Mouse (Mus musculus) ES-E14 (cell line): ENCODE measurements at regions not wholly inside any gene's neighbourhood (a gene's known extent, or its start where the extent isn't known, plus 50 kb on each side); places are given as distances from the start of the nearest gene placed in this dataset.

Source experiments
- DNase-seq: peaks from one replicate; pipeline ENCODE4 v3.0.0-alpha.2; 2013; ENCODE audit warnings: low read depth, low spot score
- H3K27ac ChIP-seq: 2 replicates; pipeline ENCODE4 v1.5.1; 2012; ENCODE audit warnings: low read depth, mild to moderate bottlenecking, low read length, moderate library complexity, mixed read lengths; ENCODE audit not compliant: poor library complexity, insufficient read depth, severe bottlenecking
- H3K36me3 ChIP-seq: 2 replicates; pipeline ENCODE4 v1.6.1; 2012; ENCODE audit warnings: mild to moderate bottlenecking, low read length, moderate library complexity, mixed read lengths; ENCODE audit not compliant: control insufficient read depth, poor library complexity, insufficient read depth, severe bottlenecking
- H3K4me1 ChIP-seq, 2 experiments: fragments of 150-350 bp in 1 of 2; sonication (generic) in 1 of 2; 2 replicates each; pipeline ENCODE4 v1.6.1; 2012; ENCODE audit warnings: low read length in 2 of 2, mild to moderate bottlenecking in 1 of 2, mixed read lengths in 1 of 2; ENCODE audit not compliant: control insufficient read depth in 2 of 2, insufficient read depth in 2 of 2, poor library complexity in 1 of 2
- H3K4me3 ChIP-seq, 2 experiments: fragments of 150-350 bp in 1 of 2; sonication (generic) in 1 of 2; 2 replicates each; pipeline ENCODE4 v1.5.1; 2012; ENCODE audit warnings: low read length in 2 of 2, low read depth in 1 of 2, mild to moderate bottlenecking in 1 of 2, mixed read lengths in 1 of 2; ENCODE audit not compliant: insufficient read depth in 1 of 2, poor library complexity in 1 of 2, severe bottlenecking in 1 of 2
- H3K9ac ChIP-seq: 2 replicates; pipeline ENCODE4 v1.6.1; 2012; ENCODE audit warnings: low read depth, mild to moderate bottlenecking, low read length, mixed read lengths; ENCODE audit not compliant: poor library complexity, insufficient read depth, severe bottlenecking
- H3K9me3 ChIP-seq: fragments of 150-350 bp; sonication (generic); 2 replicates; pipeline ENCODE4 v1.6.1; 2012; ENCODE audit warnings: low read depth, mild to moderate bottlenecking, low read length; ENCODE audit not compliant: control insufficient read depth, insufficient read depth
- CHD2 ChIP-seq: IDR thresholded peaks from 2 replicates; pipeline ENCODE4 v1.6.1; 2014; ENCODE audit warnings: mild to moderate bottlenecking, low read depth, low read length, inconsistent platforms
- HCFC1 ChIP-seq: IDR thresholded peaks from 2 replicates; pipeline ENCODE4 v1.6.1; 2012; ENCODE audit warnings: low read length, inconsistent platforms, borderline replicate concordance; ENCODE audit not compliant: insufficient read depth
- MAFK ChIP-seq: IDR thresholded peaks from 2 replicates; pipeline ENCODE4 v1.6.1; 2014; ENCODE audit warnings: mild to moderate bottlenecking, low read depth, low read length, inconsistent platforms; ENCODE audit not compliant: insufficient read depth
- ZC3H11A ChIP-seq: IDR thresholded peaks from 2 replicates; pipeline ENCODE4 v1.6.1; 2012; ENCODE audit warnings: low read depth, mild to moderate bottlenecking, inconsistent platforms, low read length, borderline replicate concordance
- ZNF384 ChIP-seq: IDR thresholded peaks from 2 replicates; pipeline ENCODE4 v1.6.1; 2012; ENCODE audit warnings: low read depth, low read length, inconsistent platforms
- in situ Hi-C, 2 experiments: fragments of 600-800 bp; cut with MboI; formaldehyde crosslinking; loops; one replicate each; pipeline ENCODE4 v1.15.1; 2025; ENCODE audit warnings: low sequenced_read_pairs in 2 of 2, inconsistent platforms in 1 of 2; ENCODE audit not compliant: unreplicated experiment in 2 of 2

DNA sequence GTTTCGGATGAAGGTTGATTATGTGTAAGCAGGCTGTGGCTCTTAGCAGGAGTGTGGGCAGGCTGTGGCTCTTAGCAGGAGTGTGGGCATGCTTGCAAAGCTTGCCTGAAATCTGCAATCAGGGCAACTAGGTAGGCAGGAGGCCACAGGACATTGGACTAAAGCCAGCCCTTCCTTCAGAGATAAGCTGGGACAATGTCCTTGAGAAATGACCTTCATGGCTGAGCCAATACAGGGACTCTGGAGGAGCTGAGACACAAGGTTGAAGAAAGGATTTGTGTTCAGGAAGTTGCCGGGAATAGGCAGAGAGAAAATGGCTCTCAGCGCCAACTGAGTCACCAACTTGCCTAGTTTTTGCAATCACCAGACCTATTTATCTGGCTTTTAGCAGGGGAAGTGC lies 77.3 kb upstream of the Syt6 start:
- H3K36me3 ChIP-seq = no peaks in the 10 kb centered on the region
- in situ Hi-C loops = no loop called here
- H3K9me3 ChIP-seq = no peaks in the 10 kb centered on the region
- TF ChIP-seq CHD2 (no peak), HCFC1 (no peak), MAFK (no peak), ZNF384 (no peak), ZC3H11A (no peak)
- H3K9ac ChIP-seq = no peak overlapping the region
- no peaks in the 10 kb centered on the region for H3K4me1 ChIP-seq
- no peak for DNase-seq
- no peak overlapping the region for H3K4me3 ChIP-seq
- H3K27ac ChIP-seq = no peak overlapping the region

DNA sequence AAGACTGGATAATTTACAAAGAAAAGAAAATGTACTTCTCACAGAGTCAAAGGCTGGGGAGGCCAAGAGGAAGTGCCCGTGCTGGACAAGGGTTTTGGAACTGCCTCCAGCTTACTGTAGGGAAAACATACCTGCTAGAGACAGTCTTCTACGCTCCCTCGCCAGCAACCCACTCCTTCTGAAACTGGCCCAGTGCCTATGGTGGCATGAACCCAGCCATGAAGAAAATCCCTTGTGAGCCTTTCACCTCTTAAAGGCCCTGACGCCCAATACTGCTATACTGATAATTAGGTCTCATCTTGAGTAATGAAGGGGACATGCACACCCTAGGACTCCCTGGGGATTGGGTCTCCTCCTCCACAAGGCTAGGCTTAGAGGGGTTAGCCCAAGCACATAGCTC lies 76.6 kb upstream of the Syt6 start:
- in situ Hi-C loops = no loop called here
- Histone ChIP-seq H3K4me3 (no peak overlapping the region), H3K27ac (no peak overlapping the region), H3K9me3 (no peaks in the 10 kb centered on the region), H3K9ac (no peak overlapping the region), H3K36me3 (no peaks in the 10 kb centered on the region), H3K4me1 (no peaks in the 10 kb centered on the region)
- DNase-seq = no peak
- TF ChIP-seq HCFC1 (no peak), MAFK (no peak), ZNF384 (no peak), ZC3H11A (no peak), CHD2 (no peak)

DNA sequence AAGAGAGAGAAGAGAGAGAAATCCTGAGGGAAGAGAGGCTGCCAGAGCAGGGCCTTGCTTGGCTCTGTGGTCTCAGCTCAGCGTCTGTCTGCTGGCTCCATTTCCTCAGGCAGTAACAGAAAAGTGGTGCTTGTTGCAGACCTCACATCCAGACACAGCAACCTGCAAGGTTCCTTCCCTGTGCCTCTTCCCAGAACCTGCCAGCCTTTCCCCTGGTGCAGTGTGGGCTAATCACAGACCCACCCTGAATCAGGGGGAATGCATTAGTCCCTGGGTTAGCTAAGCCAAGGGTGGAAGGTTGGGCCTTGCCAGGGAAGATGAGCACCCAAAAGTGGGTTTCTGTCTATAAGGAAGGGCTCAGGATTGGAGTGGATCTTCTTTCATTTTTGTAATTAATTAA lies 75.2 kb upstream of the Syt6 start:
- no peaks in the 10 kb centered on the region for H3K4me1 ChIP-seq
- H3K9ac ChIP-seq = no peak overlapping the region
- no peak overlapping the region for H3K4me3 ChIP-seq
- no peaks in the 10 kb centered on the region for H3K9me3 ChIP-seq
- TF ChIP-seq HCFC1 (no peak), MAFK (no peak), ZC3H11A (no peak), ZNF384 (no peak), CHD2 (no peak)
- H3K36me3 ChIP-seq = no peaks in the 10 kb centered on the region
- in situ Hi-C loops = no loop called here
- no peak overlapping the region for H3K27ac ChIP-seq
- DNase-seq = no peak

DNA sequence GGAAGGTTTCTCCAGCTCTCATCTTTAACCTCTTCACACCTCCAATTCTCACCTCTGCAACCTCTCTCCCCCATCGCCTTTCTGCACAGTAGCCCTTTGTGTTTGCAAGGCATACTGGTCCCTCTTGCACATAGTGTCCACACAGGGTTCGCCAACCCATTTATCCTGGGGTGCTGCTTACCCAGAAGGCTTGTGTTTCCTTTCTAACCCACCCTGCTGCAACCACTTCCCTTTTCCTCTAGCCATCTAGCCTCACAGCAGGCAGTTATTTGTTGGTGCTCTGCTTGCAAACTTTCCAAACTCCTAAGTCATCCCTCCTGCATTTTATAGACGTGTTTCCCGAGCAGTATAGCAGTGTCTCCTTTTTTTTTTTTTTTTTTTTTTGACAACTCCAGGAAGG lies 74.7 kb upstream of the Syt6 start:
- no peak for TF ChIP-seq ZC3H11A
- TF ChIP-seq MAFK = no peak
- no peak for TF ChIP-seq ZNF384
- TF ChIP-seq CHD2 = no peak
- no peak for TF ChIP-seq HCFC1
- no peak for DNase-seq

DNA sequence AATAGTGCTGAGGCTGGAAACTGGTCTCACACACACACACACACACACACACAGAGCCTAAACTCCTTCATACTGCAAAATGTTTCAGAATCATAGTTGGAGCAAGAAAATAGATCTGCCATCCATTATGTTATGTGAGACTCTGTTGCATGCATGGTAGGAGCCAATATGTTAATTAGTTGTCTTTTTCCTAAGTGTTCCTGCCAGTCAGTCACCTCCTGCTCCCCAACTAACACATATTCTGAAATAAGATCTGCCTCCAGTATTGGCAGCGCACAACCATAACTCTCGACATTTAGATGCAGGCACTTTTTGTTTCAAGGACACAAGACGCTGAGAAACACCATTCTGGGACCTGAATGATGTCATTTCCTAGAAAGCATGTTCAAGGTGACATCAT lies 70.9 kb upstream of the Syt6 start:
- Histone ChIP-seq H3K36me3 (no peaks in the 10 kb centered on the region), H3K4me3 (no peak overlapping the region), H3K9ac (no peak overlapping the region), H3K9me3 (no peaks in the 10 kb centered on the region), H3K27ac (no peak overlapping the region), H3K4me1 (no peaks in the 10 kb centered on the region)
- no peak for DNase-seq
- in situ Hi-C loops = no loop called here
- TF ChIP-seq HCFC1 = no peak
- no peak for TF ChIP-seq ZC3H11A

More for the DNA sequence above, 74.7 kb upstream of the Syt6 start:
- H3K4me1 ChIP-seq = no peaks in the 10 kb centered on the region
- H3K9me3 ChIP-seq = no peaks in the 10 kb centered on the region
- H3K36me3 ChIP-seq = no peaks in the 10 kb centered on the region
- in situ Hi-C loops = no loop called here
- H3K9ac ChIP-seq = no peak overlapping the region
- H3K4me3 ChIP-seq = no peak overlapping the region
- H3K27ac ChIP-seq = no peak overlapping the region
